Comparison of ENCODE assay signal across 16 mouse cellular contexts in genomic region chr9:100486431-100486830, GRCm38 (mm10). TPM values are rescaled to one million over a fixed set of nuclear protein-coding genes. Genes with fewer than 3 reads are reported as not detected.
DNase-seq lines count a peak whose midpoint lies in the region; ATAC-seq and TF ChIP-seq lines count a peak whose summit lies in the region.
"Had no signal": no experiment of that assay in that cellular context is flagged by ENCODE, and none has a peak within 500 bp of the region (broad histone marks: within the 10 kb centered on the region; RNA-seq: fewer than 3 reads in every experiment).

Gene Il20rb (minus strand): TSS chr9:100486788.

- H3K36me3 ChIP-seq in embryonic facial prominence, embryonic 14.5 days (ENCODE audit: control insufficient read depth, insufficient read depth, low read length), result peaks cover 10% of the 10 kb centered on the region; the same call in 1 of the 2 replicates
- 0 out of 2 replicates have a peak, but pooled peaks cover 8% of the 10 kb centered on the region for H3K36me3 ChIP-seq in embryonic facial prominence, embryonic 10.5 days (replicated peaks)
- H3K36me3 ChIP-seq in kidney, embryonic 14.5 days (ENCODE audit: control insufficient read depth, insufficient read depth, low read length), result no peaks in the 10 kb centered on the region
- no peaks in the 10 kb centered on the region for H3K36me3 ChIP-seq in forebrain, embryonic 15.5 days
- no peaks in the 10 kb centered on the region for H3K36me3 ChIP-seq in stomach, postnatal 0 days (ENCODE audit: control insufficient read depth, insufficient read depth, low read length)
- H3K36me3 ChIP-seq: heart, embryonic 15.5 days; hindbrain, embryonic 15.5 days had no signal

- no peak within 1 kb of the TSS for H3K4me3 ChIP-seq in embryonic facial prominence, embryonic 14.5 days (ENCODE audit: low read depth, low read length)
- no peak within 1 kb of the TSS for H3K4me3 ChIP-seq in embryonic facial prominence, embryonic 10.5 days
- H3K4me3 ChIP-seq in kidney, embryonic 14.5 days (ENCODE audit: low read length), result no peak within 1 kb of the TSS
- H3K4me3 ChIP-seq in forebrain, embryonic 15.5 days, result no peak within 1 kb of the TSS
- no peak within 1 kb of the TSS for H3K4me3 ChIP-seq in stomach, postnatal 0 days (ENCODE audit: low read depth, low read length)
- H3K4me3 ChIP-seq: erythroblast, embryonic 14.5 days; heart, embryonic 15.5 days; hindbrain, embryonic 15.5 days had no signal

- no peak within 1 kb of the TSS for H3K4me2 ChIP-seq in embryonic facial prominence, embryonic 14.5 days (ENCODE audit: low read depth, low read length)
- H3K4me2 ChIP-seq in kidney, embryonic 14.5 days (replicated peaks; ENCODE audit: low read depth, low read length), result no peak within 1 kb of the TSS
- no peak within 1 kb of the TSS for H3K4me2 ChIP-seq in forebrain, embryonic 15.5 days (replicated peaks)
- no peak within 1 kb of the TSS for H3K4me2 ChIP-seq in stomach, postnatal 0 days (replicated peaks; ENCODE audit: low read depth)
- H3K4me2 ChIP-seq: heart, embryonic 15.5 days; hindbrain, embryonic 15.5 days; lung, embryonic 14.5 days had no signal

- H3K9ac ChIP-seq in embryonic facial prominence, embryonic 14.5 days (ENCODE audit: low read depth, low read length), result no peak within 1 kb of the TSS
- no peak within 1 kb of the TSS for H3K9ac ChIP-seq in kidney, embryonic 14.5 days (ENCODE audit: low read depth, low read length)
- H3K9ac ChIP-seq in forebrain, embryonic 15.5 days (replicated peaks), result no peak within 1 kb of the TSS
- H3K9ac ChIP-seq in stomach, postnatal 0 days (ENCODE audit: low read length), result no peak within 1 kb of the TSS
- H3K9ac ChIP-seq: heart, embryonic 15.5 days; hindbrain, embryonic 15.5 days; lung, embryonic 14.5 days had no signal

- TF ChIP-seq CTCF in stomach, postnatal 0 days (IDR thresholded peaks at IDR 0.05; ENCODE audit: low read depth), result no peak

- 83% methylated on average over 5 of the region's 5 CpGs for WGBS in embryonic facial prominence, embryonic 14.5 days
- 87% methylated on average over 5 of the region's 5 CpGs for WGBS in embryonic facial prominence, embryonic 10.5 days
- 86% methylated on average over 5 of the region's 5 CpGs for WGBS in kidney, embryonic 14.5 days
- 47% methylated on average over 5 of the region's 5 CpGs for WGBS in forebrain, embryonic 15.5 days
- 85% methylated on average over 5 of the region's 5 CpGs for WGBS in stomach, postnatal 0 days

- no peak within 1 kb of the TSS for H3K27ac ChIP-seq in embryonic facial prominence, embryonic 14.5 days (replicated peaks; ENCODE audit: low read depth, low read length)
- no peak within 1 kb of the TSS for H3K27ac ChIP-seq in embryonic facial prominence, embryonic 10.5 days (replicated peaks)
- no peak within 1 kb of the TSS for H3K27ac ChIP-seq in kidney, embryonic 14.5 days (ENCODE audit: low read depth, low read length)
- no peak within 1 kb of the TSS for H3K27ac ChIP-seq in forebrain, embryonic 15.5 days (replicated peaks)
- 0 out of 2 replicates have a peak within 1 kb of the TSS, but pooled peaks have one; percentile 9 for H3K27ac ChIP-seq in stomach, postnatal 0 days (replicated peaks)
- H3K27ac ChIP-seq: heart, embryonic 15.5 days; hindbrain, embryonic 15.5 days had no signal

- peaks cover 10% of the 10 kb centered on the region for H3K4me1 ChIP-seq in embryonic facial prominence, embryonic 14.5 days (ENCODE audit: control insufficient read depth, insufficient read depth, low read length)
- peaks cover 29% of the 10 kb centered on the region for H3K4me1 ChIP-seq in embryonic facial prominence, embryonic 10.5 days
- peaks cover 14% of the 10 kb centered on the region for H3K4me1 ChIP-seq in kidney, embryonic 14.5 days (ENCODE audit: control insufficient read depth, insufficient read depth, low read length)
- H3K4me1 ChIP-seq in forebrain, embryonic 15.5 days, result peaks cover 6% of the 10 kb centered on the region; the same call in 1 of the 2 replicates
- H3K4me1 ChIP-seq in stomach, postnatal 0 days (replicated peaks; ENCODE audit: control insufficient read depth, insufficient read depth), result no peaks in the 10 kb centered on the region
- H3K4me1 ChIP-seq: hindbrain, embryonic 15.5 days had no signal

- H3K27me3 ChIP-seq in embryonic facial prominence, embryonic 14.5 days (replicated peaks; ENCODE audit: control insufficient read depth, insufficient read depth, low read length), result no peaks in the 10 kb centered on the region
- H3K27me3 ChIP-seq in embryonic facial prominence, embryonic 10.5 days (replicated peaks; ENCODE audit: low read depth, poor library complexity, severe bottlenecking), result no peaks in the 10 kb centered on the region
- no peaks in the 10 kb centered on the region for H3K27me3 ChIP-seq in kidney, embryonic 14.5 days (ENCODE audit: control insufficient read depth, insufficient read depth, low read length)
- H3K27me3 ChIP-seq in forebrain, embryonic 15.5 days, result no peaks in the 10 kb centered on the region
- no peaks in the 10 kb centered on the region for H3K27me3 ChIP-seq in stomach, postnatal 0 days (ENCODE audit: control insufficient read depth, insufficient read depth, low read length)
- H3K27me3 ChIP-seq: heart, embryonic 15.5 days; hindbrain, embryonic 15.5 days had no signal

- intact Hi-C loops in left cerebral cortex, postnatal 4 days (cut with DNase I), result no loop called here

- no peaks in the 10 kb centered on the region for H3K9me3 ChIP-seq in embryonic facial prominence, embryonic 14.5 days (ENCODE audit: control insufficient read depth, low read length)
- no peaks in the 10 kb centered on the region for H3K9me3 ChIP-seq in embryonic facial prominence, embryonic 10.5 days
- no peaks in the 10 kb centered on the region for H3K9me3 ChIP-seq in kidney, embryonic 14.5 days (ENCODE audit: control insufficient read depth, low read length)
- H3K9me3 ChIP-seq in forebrain, embryonic 15.5 days, result no peaks in the 10 kb centered on the region
- H3K9me3 ChIP-seq in stomach, postnatal 0 days (ENCODE audit: control insufficient read depth, low read length), result no peaks in the 10 kb centered on the region
- H3K9me3 ChIP-seq: heart, embryonic 15.5 days; hindbrain, embryonic 15.5 days had no signal

- no peak for ATAC-seq in embryonic facial prominence, embryonic 14.5 days (ENCODE audit: low read depth)
- peak; percentile 37; the same call in 1 of the 2 replicates for ATAC-seq in kidney, embryonic 14.5 days (ENCODE audit: low FRiP score, low TSS enrichment)
- ATAC-seq in forebrain, embryonic 15.5 days (replicated peaks), result 0 out of 2 replicates have a peak, but pooled peaks have one; percentile 55
- no peak for ATAC-seq in stomach, postnatal 0 days (ENCODE audit: low FRiP score, low TSS enrichment)

- no peak for TF ChIP-seq EP300 in stomach, postnatal 0 days (optimal IDR thresholded peaks at IDR 0.05)

- peak; percentile 32 for DNase-seq in embryonic facial prominence, embryonic 14.5 days (ENCODE audit: low spot score)
- DNase-seq in embryonic facial prominence, embryonic 10.5 days (ENCODE audit: low spot score), result no peak
- no peak for DNase-seq in kidney, adult 11 months
- no peak for DNase-seq in stomach, postnatal 0 days (ENCODE audit: low spot score)
- no peak for DNase-seq in MN1 (ENCODE audit: low spot score)
- no peak for DNase-seq in left cerebral cortex, postnatal 4 days
- DNase-seq: adrenal gland, postnatal 14 days; kidney, adult 9 months; lung, embryonic 14.5 days; right cerebral cortex, postnatal 14 days; thymus, postnatal 25 days had no signal

RNA-seq across cellular contexts. Expression of gene Il20rb, which starts in this region (rescaled TPM):
- 3.0 and 3.7 TPM in 2 replicates for polyA plus RNA-seq in embryonic facial prominence, embryonic 14.5 days (2014; fragmentation: Nextera tagmentation; extraction: Ambion mirVana)
- polyA plus RNA-seq in embryonic facial prominence, embryonic 10.5 days (2016; fragmentation: Nextera tagmentation; extraction: Ambion mirVana), result 1.1 and 1.8 TPM in 2 replicates
- polyA plus RNA-seq in kidney, embryonic 14.5 days (2014; fragmentation: Nextera tagmentation; extraction: Ambion mirVana), result 0.79 and 1.8 TPM in 2 replicates
- 0.50 and 0.86 TPM in 2 replicates for polyA plus RNA-seq in forebrain, embryonic 15.5 days (2015; fragmentation: Nextera tagmentation; extraction: Ambion mirVana)
- 4.8 and 5.1 TPM in 2 replicates for polyA plus RNA-seq in stomach, postnatal 0 days (2015; fragmentation: Nextera tagmentation; extraction: Ambion mirVana)
- total RNA-seq in left cerebral cortex, postnatal 4 days (2021), result 1 to 10 TPM; 1.0 to 1.3 TPM

Comparison
In these comparisons a context has a peak if more than half of its experiments do, and no peak if none do; other contexts are left out.
1. Peak in ATAC-seq in forebrain, embryonic 15.5 days; RNA of the gene not detected or under 1 TPM.